Mouse (Mus musculus) brain, embryonic 14.5 days (tissue): ENCODE results near the gene D130043K22Rik. TPM values are rescaled to one million over a fixed set of nuclear protein-coding genes. Genes with fewer than 3 reads are reported as not detected.
A peak's percentile ranks its signal among the peaks of the same experiment; 100 is the strongest.

ENCODE experiments used
- DNase-seq: peaks from one replicate; pipeline ENCODE4 v3.0.0-alpha.2; 2011; ENCODE audit warnings: low read depth
- CTCF ChIP-seq: fragments of 200-500 bp; IDR thresholded peaks from 2 replicates; pipeline ENCODE4 v1.5.1; 2012; ENCODE audit warnings: inconsistent platforms, mild to moderate bottlenecking, moderate library complexity, borderline replicate concordance; ENCODE audit not compliant: insufficient read depth, insufficient read length; ENCODE audit errors: extremely low read depth
- POLR2A ChIP-seq: fragments of 200-500 bp; IDR thresholded peaks from 2 replicates; pipeline ENCODE4 v1.6.1; 2012; ENCODE audit warnings: mild to moderate bottlenecking, inconsistent platforms, borderline replicate concordance; ENCODE audit not compliant: poor library complexity, insufficient read depth, insufficient read length, severe bottlenecking; ENCODE audit errors: extremely low read depth
- polyA plus RNA-seq: library from polyadenylated mRNA; depleted of rRNA; stranded (reverse); fragments of >200 nt; gene quantifications from 2 replicates; pipeline ENCODE4 v1.2.3, GENCODE M21; 2012; rRNA removed

The D130043K22Rik gene
- 1.9 and 3.6 TPM in 2 replicates for polyA plus RNA-seq

DNA sequence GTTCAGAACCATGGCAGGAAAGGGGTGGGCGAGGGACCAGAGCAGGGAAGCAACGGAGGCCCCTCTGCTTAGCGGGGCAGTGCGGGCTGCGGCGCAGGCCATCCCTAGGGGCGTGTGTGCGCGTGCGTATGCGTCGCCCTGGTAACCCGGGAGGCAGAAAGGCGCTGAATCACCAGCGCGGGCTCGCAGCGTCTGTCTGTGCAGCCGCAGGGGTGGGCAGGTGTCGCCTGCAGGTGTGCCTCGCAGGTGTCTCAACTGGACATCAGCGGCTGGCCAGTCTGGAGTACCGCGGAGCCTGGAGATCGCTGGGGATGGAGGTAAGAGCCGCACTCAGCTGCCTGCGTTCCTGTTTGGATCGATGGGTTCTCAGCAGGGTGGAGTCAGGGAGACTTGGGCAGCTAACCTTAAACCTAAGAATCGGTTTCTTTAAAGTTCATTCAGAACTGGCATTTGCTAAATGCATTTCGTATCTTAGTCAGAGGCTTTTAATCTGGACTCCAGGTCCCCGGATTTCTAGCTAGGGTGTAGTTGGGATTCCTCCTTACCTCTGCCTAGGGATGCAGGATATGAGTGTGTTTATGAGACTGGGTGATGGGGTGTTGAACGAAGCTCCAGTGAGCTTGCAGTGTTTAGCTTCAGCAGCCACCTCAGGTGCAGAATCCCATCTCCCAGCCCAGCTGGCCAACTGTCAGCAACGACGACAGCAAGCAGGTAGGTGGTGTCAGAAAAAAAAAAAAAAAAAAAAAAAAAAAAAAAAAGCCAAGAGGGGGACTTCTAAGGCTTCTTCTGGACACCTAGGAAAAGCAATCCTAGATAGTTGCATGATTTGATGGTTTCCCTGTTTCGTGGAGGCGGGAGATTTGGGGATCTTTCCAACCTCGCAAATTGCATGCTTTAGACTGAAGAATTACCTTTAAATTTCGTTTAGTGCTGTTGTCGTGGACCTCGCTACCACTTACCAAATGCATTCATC is at the start of gene D130043K22Rik:
D130043K22Rik (plus strand) TSS at position 153 of the 973 bp plus-strand sequence.
- no peak for TF ChIP-seq POLR2A
- TF ChIP-seq CTCF: no peak
- DNase-seq: peak; percentile 79

DNA sequence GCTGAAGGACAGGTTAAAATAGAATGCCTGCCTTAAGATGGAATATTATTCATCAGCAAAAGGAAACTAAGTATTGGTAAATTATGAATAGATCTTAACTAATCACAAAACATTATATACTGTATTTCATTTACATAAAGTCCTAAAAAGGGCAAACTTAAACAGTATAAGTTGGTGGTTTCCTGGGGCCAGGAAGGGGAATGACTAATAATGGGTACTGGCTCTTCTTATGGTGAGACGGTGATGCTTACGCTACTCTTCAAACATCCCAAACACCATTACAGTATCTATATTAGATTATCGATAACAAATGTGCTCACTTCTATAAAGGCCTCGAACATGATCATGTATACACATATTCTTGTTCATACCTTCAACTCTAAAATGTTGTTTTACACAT is 46.2 kb upstream of the D130043K22Rik start:
- TF ChIP-seq CTCF (no peak), POLR2A (no peak)
- no peak for DNase-seq

DNA sequence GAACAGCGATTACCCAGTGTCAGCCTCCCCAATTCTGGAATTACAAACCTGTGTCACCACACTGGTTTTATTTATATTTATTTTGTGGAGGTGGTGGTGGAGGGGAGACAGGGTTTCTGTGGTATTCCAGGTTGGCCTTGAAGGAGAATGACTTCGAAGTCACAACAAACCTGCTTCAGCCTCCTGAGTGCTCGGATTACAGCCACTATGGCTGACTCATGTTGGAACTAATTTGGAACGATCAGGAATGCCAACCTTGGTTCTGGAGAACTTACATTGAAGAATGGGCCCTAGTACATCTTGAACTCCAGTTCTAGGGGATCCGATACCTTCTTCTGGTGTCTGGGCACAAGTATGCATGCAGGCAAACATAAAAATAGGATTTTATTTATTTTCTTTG is 45.6 kb upstream of the D130043K22Rik start:
- no peak for TF ChIP-seq CTCF
- TF ChIP-seq POLR2A: no peak
- DNase-seq: no peak

DNA sequence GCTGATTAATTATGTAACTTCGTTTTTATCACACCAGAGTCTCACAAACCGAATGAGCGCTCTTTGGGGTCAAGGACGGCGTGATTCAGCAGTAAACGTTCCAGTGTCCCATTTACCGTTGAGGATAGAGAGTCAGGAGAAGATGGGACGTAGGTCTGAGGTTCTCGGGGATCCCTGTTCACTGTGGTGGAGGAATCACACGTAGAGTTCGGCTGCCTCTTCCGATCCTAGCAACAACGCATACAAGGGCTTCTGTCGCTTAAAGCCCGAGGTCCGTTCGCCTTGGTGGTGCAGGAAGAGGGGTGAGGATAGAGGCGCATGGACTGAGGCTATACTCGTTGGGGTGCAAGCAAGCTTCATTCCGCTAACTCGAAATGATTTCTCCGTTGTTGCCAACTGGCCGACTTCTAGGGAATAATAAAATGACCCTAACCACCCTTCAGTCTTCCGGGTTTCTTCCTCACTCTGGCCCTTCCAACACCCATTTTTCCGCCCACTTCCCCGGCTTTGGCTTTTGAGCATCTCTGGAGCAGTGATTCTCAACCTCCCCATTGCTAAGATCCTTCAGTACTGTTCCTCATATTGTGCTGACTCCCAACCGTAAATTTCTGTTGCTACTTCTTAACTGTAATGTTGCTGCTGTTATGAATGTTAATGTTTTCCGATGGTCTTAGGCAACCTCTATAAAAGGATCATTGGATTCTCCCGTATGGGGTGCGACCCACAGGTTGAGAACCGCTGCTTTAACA is 44.8 kb upstream of the D130043K22Rik start:
- DNase-seq: peak; percentile 66
- TF ChIP-seq CTCF (no peak), POLR2A (0 out of 2 replicates have a peak, but pooled peaks have one; percentile 32)

DNA sequence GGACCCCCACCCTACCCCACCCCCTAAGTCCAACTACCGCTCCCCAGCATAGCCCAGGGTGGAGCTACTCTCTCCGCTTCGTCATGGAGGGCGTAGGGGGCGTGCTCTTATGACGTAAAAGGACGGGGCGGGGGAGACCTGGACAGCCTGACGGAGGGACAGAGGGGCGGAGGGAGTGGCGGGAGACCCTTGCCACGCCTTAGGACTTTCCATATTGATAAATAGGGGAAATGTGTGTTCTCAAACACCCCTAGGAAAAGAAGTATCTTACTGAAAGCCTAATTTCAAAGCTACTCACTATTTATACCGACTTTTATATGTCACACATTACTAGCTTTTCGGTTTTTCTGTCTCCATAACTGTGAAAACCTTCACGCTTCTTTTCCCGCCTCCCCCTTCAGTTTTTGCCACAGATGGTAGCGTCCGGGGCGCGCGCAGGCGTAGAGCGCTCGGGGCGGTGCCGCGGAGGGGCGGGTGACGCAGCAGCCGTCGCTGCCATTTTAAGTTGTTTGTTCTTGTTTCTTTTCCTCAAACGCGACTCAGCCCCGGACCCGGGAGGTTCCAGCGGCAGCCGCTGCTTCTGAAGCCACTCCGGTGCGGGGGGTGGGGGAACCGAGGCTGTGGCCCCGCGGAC is 44.1 kb upstream of the D130043K22Rik start:
- TF ChIP-seq POLR2A: peak; percentile 94
- no peak for TF ChIP-seq CTCF
- peak; percentile 99 for DNase-seq

DNA sequence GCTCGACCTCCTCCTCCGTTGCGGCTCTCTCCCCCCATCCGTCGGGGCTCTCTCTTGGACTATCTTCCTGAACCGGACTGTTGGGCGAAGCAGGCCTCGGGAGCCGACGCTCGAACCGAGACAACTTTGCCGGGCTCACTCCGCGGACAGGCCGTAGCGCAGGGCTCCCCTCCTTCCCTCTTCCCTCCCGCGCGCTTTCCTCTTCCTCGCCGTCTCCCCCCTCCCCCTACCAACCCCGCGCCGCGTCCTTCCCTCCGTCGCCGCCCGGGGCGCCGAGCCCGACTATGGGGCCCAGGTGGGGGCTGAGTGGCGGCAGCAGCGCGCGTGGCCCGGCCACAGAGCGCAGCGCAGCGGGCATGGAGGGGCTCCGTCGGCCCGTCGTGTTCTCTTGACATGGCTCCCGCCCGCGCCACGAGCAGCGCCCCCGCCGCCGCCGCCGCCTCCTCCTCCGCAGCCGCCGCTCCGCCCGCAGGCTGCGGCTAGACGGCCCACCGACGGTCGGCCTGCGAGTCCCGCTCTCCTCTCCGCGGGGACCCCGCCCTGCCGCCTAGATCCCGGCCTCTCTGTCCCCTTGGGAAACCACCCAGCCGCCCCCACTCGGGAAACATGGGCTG is 43.5 kb upstream of the D130043K22Rik start, which contains the start of gene BC005537:
BC005537 (plus strand) TSS at position 350 of the 614 bp plus-strand sequence.
- DNase-seq: no peak
- TF ChIP-seq CTCF (0 out of 2 replicates have a peak, but pooled peaks have one; percentile 12), POLR2A (0 out of 2 replicates have a peak, but pooled peaks have one; percentile 25)

DNA sequence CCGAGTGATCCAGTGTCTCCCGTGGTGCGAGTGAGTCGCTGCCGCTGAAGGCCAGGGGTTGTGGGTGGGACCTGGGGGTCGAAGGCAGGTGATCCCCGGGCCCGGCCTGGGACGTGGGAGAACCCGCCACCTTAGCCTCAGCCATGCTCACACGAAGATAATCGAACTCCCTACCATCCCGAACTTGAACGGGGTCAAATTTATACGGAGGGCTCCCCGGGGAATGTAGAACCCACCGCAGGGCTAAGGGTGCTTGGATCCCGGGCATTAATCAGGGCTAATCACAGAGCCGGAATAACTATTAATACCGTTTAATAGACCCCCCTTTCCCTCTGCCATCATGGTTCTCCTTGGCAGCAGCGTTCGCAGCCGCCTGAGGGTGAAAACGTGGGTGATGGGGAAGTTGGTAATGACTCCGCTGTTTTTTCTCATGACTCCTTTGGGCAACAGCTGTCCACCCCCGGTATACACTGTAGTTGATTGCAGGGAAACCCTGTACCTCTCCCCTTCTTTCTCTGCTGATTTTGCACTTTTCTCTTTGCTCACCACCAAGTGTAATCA is 42.7 kb upstream of the D130043K22Rik start:
- TF ChIP-seq CTCF (no peak), POLR2A (no peak)
- DNase-seq: peak; percentile 52

DNA sequence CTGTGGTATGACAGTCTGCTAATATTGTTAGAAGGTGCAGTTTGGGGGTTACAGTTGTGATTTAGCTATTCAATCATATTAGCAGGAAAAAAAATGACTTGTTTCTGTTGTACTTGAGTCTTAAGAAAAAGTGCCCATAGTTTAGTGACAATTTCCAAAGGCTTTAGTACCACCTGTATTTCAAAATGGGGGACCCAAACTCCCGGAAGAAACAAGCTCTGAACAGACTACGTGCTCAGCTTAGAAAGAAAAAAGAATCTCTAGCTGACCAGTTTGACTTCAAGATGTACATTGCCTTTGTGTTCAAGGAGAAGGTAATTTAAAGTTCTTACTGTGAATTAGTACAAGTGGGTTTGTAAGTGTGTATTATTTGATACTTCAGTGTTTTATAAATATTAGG is 41.7 kb upstream of the D130043K22Rik start:
- TF ChIP-seq POLR2A (no peak), CTCF (no peak)
- DNase-seq: no peak

DNA sequence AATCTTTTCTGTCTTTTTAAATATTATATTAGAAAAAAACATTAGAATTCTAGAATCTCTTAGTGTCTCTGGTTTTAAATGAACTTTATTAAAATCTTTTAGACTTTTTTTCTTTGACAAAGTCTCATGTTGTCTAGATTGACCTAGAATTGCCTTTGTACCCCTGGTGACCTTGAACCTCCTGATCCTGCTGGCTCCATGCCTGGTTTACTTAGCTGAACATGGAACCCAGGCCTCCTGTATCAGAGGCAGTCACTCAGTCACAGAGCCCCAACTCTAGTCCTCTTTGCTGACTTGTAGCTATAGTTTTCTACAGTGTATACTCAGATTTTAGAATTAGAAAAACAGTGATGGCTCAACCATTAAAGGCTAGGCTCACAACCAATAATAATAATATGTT is 38.9 kb upstream of the D130043K22Rik start:
- DNase-seq: no peak
- TF ChIP-seq CTCF: no peak
- TF ChIP-seq POLR2A: no peak

DNA sequence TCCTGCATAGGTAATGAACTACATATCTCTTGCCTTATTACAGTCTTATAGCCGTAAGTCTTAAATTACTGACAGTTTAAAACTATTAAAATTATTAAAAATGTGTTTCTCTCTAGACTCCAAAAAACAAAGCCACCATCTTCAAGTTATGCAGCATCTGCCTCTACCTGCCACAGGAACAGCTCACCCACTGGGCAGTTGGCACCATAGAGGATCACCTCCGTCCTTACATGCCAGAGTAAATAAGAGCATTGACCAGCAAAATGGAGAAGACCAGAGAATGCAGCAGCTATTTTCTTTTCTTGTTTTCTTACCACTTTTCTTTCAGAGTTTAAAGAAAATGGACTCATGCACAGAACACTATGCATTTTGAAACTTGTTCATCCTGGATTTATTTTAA is 32.4 kb upstream of the D130043K22Rik start:
- no peak for TF ChIP-seq CTCF
- TF ChIP-seq POLR2A: no peak
- DNase-seq: no peak

DNA sequence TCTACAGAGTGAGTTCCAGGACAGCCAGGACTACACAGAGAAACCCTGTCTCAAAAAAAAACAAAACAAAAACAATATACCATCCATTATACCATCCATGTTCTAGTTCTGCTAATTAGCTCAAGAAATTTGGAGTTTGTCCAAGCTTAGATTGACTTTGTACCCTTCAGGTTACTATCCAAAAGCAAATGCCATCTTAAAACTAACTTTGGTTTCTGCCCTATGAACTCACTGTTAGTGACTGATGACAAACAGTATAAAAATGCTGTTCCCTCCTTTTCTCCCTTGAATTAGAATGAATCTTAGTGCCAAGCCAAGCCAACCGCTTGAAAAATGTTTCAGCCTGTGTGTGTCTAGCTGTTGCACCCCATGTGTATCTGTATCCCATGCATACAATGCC is 30.3 kb upstream of the D130043K22Rik start:
- no peak for TF ChIP-seq CTCF
- no peak for TF ChIP-seq POLR2A
- no peak for DNase-seq
